Mouse (Mus musculus): ENCODE measurements around the gene Kirrel. TPM values are rescaled to one million over a fixed set of nuclear protein-coding genes. Genes with fewer than 3 reads are reported as not detected.

Gene Kirrel
- polyA plus RNA-seq, 1 experiment from 2014 or later, result 4.4 TPM

DNA sequence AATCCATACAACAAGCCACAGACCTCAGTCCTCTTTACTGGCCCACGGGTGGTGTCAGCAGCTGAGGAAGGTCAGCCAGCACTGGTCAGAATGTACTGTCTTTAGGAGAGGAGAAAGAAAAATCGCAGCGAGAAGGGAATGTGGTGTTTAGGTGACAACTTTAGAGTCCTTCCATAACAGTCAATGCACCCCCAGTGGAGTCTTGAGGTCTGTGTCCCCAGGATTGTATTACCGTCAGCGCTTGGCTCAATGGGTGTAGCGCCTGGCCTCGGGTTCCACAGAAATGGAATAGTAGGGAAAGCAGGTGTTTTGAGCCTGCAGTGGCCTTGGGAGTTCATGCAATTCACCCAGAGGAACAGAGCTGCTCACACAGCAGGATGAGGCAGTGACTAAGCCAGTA is 95.2 kb downstream of the Kirrel start:
- Histone ChIP-seq H3K4me3 (ENCODE audit: low read length) (no peak overlapping the region), H3K9ac (ENCODE audit: low read depth, low read length) (no peak overlapping the region), H3K36me3 (ENCODE audit: control insufficient read depth, insufficient read depth, low read length) (peaks cover 12% of the 10 kb centered on the region), H3K4me1 (ENCODE audit: control insufficient read depth, insufficient read depth, low read depth, low read length) (no peaks in the 10 kb centered on the region), H3K27me3 (replicated peaks; ENCODE audit: control insufficient read depth, insufficient read depth, low read length) (no peaks in the 10 kb centered on the region), H3K4me2 (ENCODE audit: low read length) (no peak overlapping the region), H3K27ac (ENCODE audit: low read depth, low read length) (no peak overlapping the region), H3K9me3 (ENCODE audit: control insufficient read depth, low read length) (no peaks in the 10 kb centered on the region)
- ATAC-seq, result no peak
- WGBS, result 91% methylated on average over 7 of the region's 7 CpGs

DNA sequence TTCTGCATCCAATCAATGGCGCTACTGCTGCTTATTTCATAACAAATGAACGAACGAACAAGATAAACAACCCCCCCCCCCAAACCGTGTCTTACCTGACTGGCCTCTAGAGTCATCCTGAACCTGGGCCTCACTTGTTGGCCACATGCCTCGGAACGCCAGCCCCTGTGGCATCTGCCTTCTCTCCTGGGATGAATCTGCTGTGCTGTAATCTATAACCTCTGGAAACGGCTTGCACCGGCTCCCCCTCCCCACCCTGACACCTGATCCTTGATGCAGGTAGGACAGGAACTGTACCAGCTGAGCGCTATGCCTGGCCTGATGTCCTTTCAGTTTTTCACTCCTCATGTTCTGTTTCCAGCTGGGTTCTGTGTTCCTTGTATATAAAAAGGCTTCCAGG is 96.9 kb downstream of the Kirrel start:
- Histone ChIP-seq H3K36me3 (ENCODE audit: control insufficient read depth, insufficient read depth, low read length) (0 out of 2 replicates have a peak, but pooled peaks cover 7% of the 10 kb centered on the region), H3K27me3 (replicated peaks; ENCODE audit: control insufficient read depth, insufficient read depth, low read length) (no peaks in the 10 kb centered on the region), H3K27ac (ENCODE audit: low read depth, low read length) (no peak overlapping the region), H3K4me3 (ENCODE audit: low read length) (no peak overlapping the region), H3K4me2 (ENCODE audit: low read length) (no peak overlapping the region), H3K9me3 (ENCODE audit: control insufficient read depth, low read length) (no peaks in the 10 kb centered on the region), H3K4me1 (ENCODE audit: control insufficient read depth, insufficient read depth, low read depth, low read length) (peaks cover 4% of the 10 kb centered on the region; the same call in 1 of the 2 replicates), H3K9ac (ENCODE audit: low read depth, low read length) (no peak overlapping the region)
- ATAC-seq, result no peak
- WGBS, result 79% methylated on average over 9 of the region's 9 CpGs

DNA sequence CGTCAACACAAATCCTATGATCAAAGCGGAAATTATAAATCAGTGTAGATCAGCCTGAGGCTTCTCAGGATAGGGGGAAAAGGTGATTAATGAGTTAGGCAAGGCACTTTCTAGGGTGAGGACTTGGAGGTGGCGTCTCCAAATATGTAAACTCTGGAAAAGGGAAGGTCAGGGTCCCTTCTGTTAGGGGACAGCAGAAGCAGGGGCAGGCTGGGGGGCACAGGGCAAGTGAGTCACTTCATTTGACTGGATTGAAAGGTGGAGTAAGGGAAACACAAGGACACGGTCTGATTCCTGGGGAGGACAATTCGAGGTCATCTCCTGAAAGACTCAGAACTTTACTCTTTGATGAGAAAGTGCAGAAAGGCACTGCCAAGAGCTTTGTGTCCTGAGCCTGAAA is 97.6 kb downstream of the Kirrel start:
- WGBS, result 83% methylated on average over 5 of the region's 5 CpGs
- no peak for ATAC-seq
- H3K9me3 ChIP-seq (ENCODE audit: control insufficient read depth, low read length), result no peaks in the 10 kb centered on the region
- no peaks in the 10 kb centered on the region for H3K27me3 ChIP-seq (replicated peaks; ENCODE audit: control insufficient read depth, insufficient read depth, low read length)
- no peak overlapping the region for H3K9ac ChIP-seq (ENCODE audit: low read depth, low read length)
- H3K36me3 ChIP-seq (ENCODE audit: control insufficient read depth, insufficient read depth, low read length), result 0 out of 2 replicates have a peak, but pooled peaks cover 6% of the 10 kb centered on the region
- H3K4me3 ChIP-seq (ENCODE audit: low read length), result no peak overlapping the region
- H3K27ac ChIP-seq (ENCODE audit: low read depth, low read length), result no peak overlapping the region
- H3K4me2 ChIP-seq (ENCODE audit: low read length), result no peak overlapping the region
- peaks cover 4% of the 10 kb centered on the region; the same call in 1 of the 2 replicates for H3K4me1 ChIP-seq (ENCODE audit: control insufficient read depth, insufficient read depth, low read depth, low read length)

DNA sequence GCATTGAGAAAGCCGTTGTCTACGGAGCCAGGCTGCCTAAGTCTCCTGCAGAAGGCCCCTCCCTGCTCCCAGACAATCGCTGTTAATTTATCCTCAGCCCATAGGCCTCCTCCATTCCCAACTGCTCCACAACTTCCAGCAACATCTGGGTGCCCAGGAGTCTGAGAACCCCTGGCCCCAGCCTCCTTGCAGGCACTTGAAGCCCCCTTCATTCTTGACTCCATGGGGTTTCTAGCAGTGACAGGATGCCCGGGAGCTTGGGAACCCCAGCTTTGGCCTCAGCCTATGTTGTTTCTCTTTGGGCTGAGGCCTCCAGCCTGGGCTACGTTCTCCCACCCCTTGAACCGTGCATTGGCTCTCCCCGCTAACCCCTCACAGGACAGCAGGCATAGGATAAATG is 98.4 kb downstream of the Kirrel start:
- Histone ChIP-seq H3K27ac (ENCODE audit: low read depth, low read length) (no peak overlapping the region), H3K27me3 (replicated peaks; ENCODE audit: control insufficient read depth, insufficient read depth, low read length) (no peaks in the 10 kb centered on the region), H3K9me3 (ENCODE audit: control insufficient read depth, low read length) (no peaks in the 10 kb centered on the region), H3K4me1 (ENCODE audit: control insufficient read depth, insufficient read depth, low read depth, low read length) (peaks cover 4% of the 10 kb centered on the region; the same call in 1 of the 2 replicates), H3K36me3 (ENCODE audit: control insufficient read depth, insufficient read depth, low read length) (no peaks in the 10 kb centered on the region), H3K4me3 (ENCODE audit: low read length) (no peak overlapping the region), H3K4me2 (ENCODE audit: low read length) (no peak overlapping the region), H3K9ac (ENCODE audit: low read depth, low read length) (no peak overlapping the region)
- no peak for ATAC-seq
- 78% methylated on average over 7 of the region's 7 CpGs for WGBS

DNA sequence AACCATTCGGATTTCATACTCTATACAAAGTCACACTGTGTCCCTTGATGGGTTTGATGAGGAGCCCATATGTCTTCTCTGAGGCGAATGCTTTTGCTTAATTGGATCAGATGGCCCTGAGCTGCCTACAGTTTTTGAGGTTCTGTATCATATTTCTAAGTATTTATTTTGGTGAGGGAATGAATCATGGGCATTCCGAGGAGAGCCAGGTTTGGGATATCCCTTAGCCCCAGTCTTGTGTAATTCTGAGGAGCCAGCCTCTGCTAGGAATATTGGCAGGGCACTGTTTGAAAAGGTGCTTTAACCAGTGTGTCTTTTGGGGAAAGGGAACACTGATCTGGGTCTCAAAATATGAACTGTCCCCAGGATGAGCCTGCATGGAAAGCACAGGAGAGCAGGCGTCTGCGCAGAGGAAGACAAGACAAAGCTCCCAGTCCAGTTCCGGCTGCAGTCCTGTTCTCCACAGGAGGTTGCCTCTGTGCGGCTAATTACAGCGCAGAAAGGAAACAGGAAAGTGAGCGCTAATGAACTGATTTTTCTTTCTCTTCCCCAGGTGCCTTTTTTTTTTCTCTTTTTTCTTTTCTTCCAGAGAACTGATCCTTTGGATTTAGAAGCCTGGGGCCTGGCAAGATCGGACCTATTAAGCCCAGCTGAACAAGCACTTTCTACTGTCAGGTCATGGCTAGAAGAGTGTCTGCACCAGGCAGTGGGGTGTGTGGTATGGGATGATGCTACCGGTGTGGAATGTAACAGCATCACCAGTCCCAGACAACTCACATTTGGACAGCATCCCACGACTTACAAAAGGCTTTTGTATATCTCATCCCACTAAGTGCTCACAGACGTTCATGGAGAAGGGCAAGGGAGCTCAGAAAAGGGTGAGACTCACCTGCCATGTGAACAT is 101.7 kb downstream of the Kirrel start:
- 0 out of 2 replicates have a peak overlapping the region, but pooled peaks have one; percentile 12 for H3K27ac ChIP-seq (ENCODE audit: low read depth, low read length)
- no peaks in the 10 kb centered on the region for H3K9me3 ChIP-seq (ENCODE audit: control insufficient read depth, low read length)
- no peak overlapping the region for H3K4me3 ChIP-seq (ENCODE audit: low read length)
- no peaks in the 10 kb centered on the region for H3K36me3 ChIP-seq (ENCODE audit: control insufficient read depth, insufficient read depth, low read length)
- no peaks in the 10 kb centered on the region for H3K27me3 ChIP-seq (replicated peaks; ENCODE audit: control insufficient read depth, insufficient read depth, low read length)
- peaks cover 4% of the 10 kb centered on the region; the same call in 1 of the 2 replicates for H3K4me1 ChIP-seq (ENCODE audit: control insufficient read depth, insufficient read depth, low read depth, low read length)
- H3K4me2 ChIP-seq (ENCODE audit: low read length), result no peak overlapping the region
- H3K9ac ChIP-seq (ENCODE audit: low read depth, low read length), result peak overlapping the region; percentile 19; the same call in 1 of the 2 replicates
- ATAC-seq, result no peak
- 34% methylated on average over 13 of the region's 13 CpGs for WGBS

DNA sequence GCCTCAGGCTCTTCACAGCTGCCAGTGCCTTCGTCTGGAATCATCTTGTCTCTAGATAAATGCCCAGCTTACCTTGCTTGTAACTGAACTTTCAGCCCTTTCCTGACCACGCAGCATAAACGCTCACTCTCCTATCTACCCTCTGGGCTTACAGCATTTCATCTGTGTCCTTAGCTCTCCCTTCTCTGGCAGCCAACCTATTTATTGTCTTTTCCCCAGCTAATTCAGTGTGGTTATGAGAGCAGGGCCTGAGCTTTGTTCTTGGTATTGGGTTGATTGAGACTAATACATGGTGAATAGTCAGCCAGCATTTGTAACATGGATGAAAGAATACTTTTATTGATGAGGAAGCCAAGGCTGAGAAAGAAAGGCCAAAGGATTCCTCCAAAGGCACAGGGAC is 102.4 kb downstream of the Kirrel start:
- ATAC-seq, result no peak
- Histone ChIP-seq H3K9ac (ENCODE audit: low read depth, low read length) (no peak overlapping the region), H3K9me3 (ENCODE audit: control insufficient read depth, low read length) (no peaks in the 10 kb centered on the region), H3K27ac (ENCODE audit: low read depth, low read length) (no peak overlapping the region), H3K4me2 (ENCODE audit: low read length) (no peak overlapping the region), H3K27me3 (replicated peaks; ENCODE audit: control insufficient read depth, insufficient read depth, low read length) (no peaks in the 10 kb centered on the region), H3K4me3 (ENCODE audit: low read length) (no peak overlapping the region), H3K4me1 (ENCODE audit: control insufficient read depth, insufficient read depth, low read depth, low read length) (peaks cover 4% of the 10 kb centered on the region; the same call in 1 of the 2 replicates), H3K36me3 (ENCODE audit: control insufficient read depth, insufficient read depth, low read length) (no peaks in the 10 kb centered on the region)
- 71% methylated on average over 3 of the region's 3 CpGs for WGBS

DNA sequence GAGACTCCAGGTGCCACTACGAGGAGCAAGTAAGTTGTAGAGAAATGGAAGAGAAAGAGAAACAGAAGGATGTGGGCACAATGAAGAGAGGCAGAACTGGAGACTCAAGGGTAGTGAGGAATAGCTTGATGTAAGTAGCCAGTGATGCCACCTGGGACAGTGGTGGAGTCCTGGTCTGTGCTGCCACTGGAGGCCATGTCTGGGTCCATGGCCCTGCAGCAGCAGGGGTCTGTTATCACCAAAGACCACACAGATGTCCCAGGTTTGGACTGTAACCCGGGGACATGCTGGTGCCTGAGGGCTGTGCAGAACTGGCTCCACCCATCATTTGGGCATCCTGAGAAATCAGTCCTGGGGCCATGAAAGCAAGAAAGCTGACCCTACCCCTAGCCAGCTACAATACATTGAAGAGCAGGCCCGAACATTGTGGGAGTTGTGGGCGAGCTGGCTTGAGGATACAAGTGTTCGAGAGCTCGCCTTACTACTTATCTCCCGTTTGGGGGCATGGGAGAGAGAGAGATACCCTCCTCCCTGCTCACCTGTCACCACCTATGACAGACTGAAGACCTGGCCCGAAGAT is 107.1 kb downstream of the Kirrel start:
- H3K4me2 ChIP-seq (ENCODE audit: low read length), result no peak overlapping the region
- H3K36me3 ChIP-seq (ENCODE audit: control insufficient read depth, insufficient read depth, low read length), result no peaks in the 10 kb centered on the region
- H3K4me1 ChIP-seq (ENCODE audit: control insufficient read depth, insufficient read depth, low read depth, low read length), result no peaks in the 10 kb centered on the region
- WGBS, result 90% methylated on average over 8 of the region's 8 CpGs
- no peaks in the 10 kb centered on the region for H3K9me3 ChIP-seq (ENCODE audit: control insufficient read depth, low read length)
- ATAC-seq, result no peak
- H3K27ac ChIP-seq (ENCODE audit: low read depth, low read length), result no peak overlapping the region
- H3K27me3 ChIP-seq (replicated peaks; ENCODE audit: control insufficient read depth, insufficient read depth, low read length), result no peaks in the 10 kb centered on the region
- no peak overlapping the region for H3K9ac ChIP-seq (ENCODE audit: low read depth, low read length)
- no peak overlapping the region for H3K4me3 ChIP-seq (ENCODE audit: low read length)

DNA sequence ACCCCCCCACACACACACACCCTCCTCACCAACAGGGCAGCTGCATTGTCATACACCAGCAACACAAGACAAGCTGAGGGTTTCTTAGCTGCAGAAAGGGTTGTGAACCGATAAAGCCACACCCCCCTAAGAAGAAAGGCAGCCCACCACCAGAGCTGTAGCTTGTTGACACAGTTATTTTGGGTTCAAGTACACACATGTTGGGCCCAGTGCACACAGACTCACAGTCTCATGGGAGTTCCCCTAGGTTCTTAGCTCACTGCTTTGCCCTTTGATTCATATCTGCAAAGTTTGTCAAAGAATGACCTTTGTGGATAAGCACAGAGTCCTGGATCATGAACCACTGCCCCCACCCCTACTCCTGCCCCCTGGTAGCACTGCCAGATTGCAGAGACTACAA is 120.6 kb downstream of the Kirrel start:
- ATAC-seq, result no peak

DNA sequence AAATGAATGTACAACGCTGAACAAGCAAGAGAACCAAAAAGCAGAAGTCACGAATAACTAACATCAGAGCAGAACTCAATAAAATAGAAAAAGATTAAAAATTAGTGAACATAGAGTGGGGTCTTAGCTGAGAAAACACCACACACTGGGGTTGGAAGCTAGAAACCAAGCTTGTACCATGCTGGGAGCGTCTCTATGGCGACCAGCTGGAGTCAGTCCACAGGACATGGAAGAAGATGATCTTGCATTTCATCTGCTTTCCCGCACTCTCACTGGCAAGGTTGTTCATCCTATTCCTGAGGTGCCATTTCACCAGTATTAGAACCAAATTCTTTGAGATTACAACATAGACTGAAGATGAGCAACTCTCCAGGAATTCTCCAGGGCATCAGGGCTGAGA is 126.7 kb downstream of the Kirrel start:
- no peak overlapping the region for H3K27ac ChIP-seq (ENCODE audit: low read depth, low read length)
- no peak overlapping the region for H3K4me3 ChIP-seq (ENCODE audit: low read length)
- no peaks in the 10 kb centered on the region for H3K4me1 ChIP-seq (ENCODE audit: control insufficient read depth, insufficient read depth, low read depth, low read length)
- ATAC-seq, result no peak
- H3K36me3 ChIP-seq (ENCODE audit: control insufficient read depth, insufficient read depth, low read length), result no peaks in the 10 kb centered on the region
- no peaks in the 10 kb centered on the region for H3K27me3 ChIP-seq (replicated peaks; ENCODE audit: control insufficient read depth, insufficient read depth, low read length)
- no peaks in the 10 kb centered on the region for H3K9me3 ChIP-seq (ENCODE audit: control insufficient read depth, low read length)
- H3K9ac ChIP-seq (ENCODE audit: low read depth, low read length), result no peak overlapping the region
- 77% methylated on average over 5 of the region's 5 CpGs for whole genome bisulfite sequencing
- H3K4me2 ChIP-seq (ENCODE audit: low read length), result no peak overlapping the region

More for the DNA sequence above, 120.6 kb downstream of the Kirrel start:
- Histone ChIP-seq H3K9ac (ENCODE audit: low read depth, low read length) (no peak overlapping the region), H3K4me2 (ENCODE audit: low read length) (no peak overlapping the region), H3K4me3 (ENCODE audit: low read length) (no peak overlapping the region), H3K9me3 (ENCODE audit: control insufficient read depth, low read length) (no peaks in the 10 kb centered on the region), H3K27me3 (replicated peaks; ENCODE audit: control insufficient read depth, insufficient read depth, low read length) (no peaks in the 10 kb centered on the region), H3K27ac (ENCODE audit: low read depth, low read length) (no peak overlapping the region), H3K4me1 (ENCODE audit: control insufficient read depth, insufficient read depth, low read depth, low read length) (no peaks in the 10 kb centered on the region), H3K36me3 (ENCODE audit: control insufficient read depth, insufficient read depth, low read length) (no peaks in the 10 kb centered on the region)
- 81% methylated on average over 1 of the region's 1 CpGs for WGBS
